Mouse (Mus musculus) erythroblast, embryonic 14.5 days (primary cell): ENCODE results near the gene Hspb3.

Source experiments
- GATA1 ChIP-seq: IDR thresholded peaks from 2 replicates; pipeline ENCODE4 v1.6.1; 2012; ENCODE audit warnings: low read length, inconsistent platforms, mixed read lengths
- TAL1 ChIP-seq: IDR thresholded peaks from 3 replicates; pipeline ENCODE4 v1.6.1; 2012; ENCODE audit warnings: low read length, inconsistent platforms, mixed read lengths

DNA sequence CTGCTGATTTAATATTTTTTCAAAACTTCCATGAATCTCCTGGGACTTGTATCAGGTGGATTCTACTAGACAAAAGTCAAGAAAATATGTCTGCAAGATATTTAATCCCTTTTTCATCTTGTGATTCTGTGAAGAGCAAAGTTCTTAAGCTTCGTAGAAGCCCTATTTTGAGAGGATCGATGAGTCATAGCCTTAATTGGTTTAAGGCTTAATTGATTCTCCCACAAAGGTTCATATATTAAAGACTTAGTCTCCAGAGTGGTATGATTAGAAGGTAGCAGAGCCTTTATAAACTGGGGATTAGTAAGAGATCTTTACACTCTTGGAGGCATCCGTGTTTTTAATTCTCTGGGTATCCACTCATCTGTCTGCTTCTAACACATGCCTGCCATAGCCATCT, 49.7 kb upstream of the Hspb3 start:
- TF ChIP-seq GATA1 (no peak), TAL1 (no peak)
